In the genomic region with DNA sequence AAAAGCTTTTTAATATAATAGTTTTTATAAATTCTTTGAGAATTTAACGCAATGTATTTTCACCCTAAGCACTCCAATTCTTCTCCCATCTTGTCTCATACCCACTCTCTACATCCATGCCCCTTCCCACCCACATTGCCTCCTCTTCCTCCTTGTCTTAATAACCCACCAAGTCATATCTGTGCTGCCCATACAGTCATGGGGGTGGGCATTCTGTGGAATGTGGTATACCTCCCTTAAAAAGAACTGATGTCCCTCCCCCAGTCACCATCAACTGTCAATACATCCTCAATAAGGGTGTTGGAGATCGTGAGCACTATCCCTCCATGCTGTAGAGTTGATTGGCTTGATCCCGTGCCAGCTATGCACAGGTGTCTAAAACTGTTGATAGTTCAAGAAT, we compare ENCODE assay signal across 24 mouse cellular contexts.
A peak's percentile ranks its signal among the peaks of the same experiment; 100 is the strongest.
DNase-seq lines count a peak whose midpoint lies in the region; ATAC-seq lines count a peak whose summit lies in the region.
"Had no signal": no experiment of that assay in that cellular context is flagged by ENCODE, and none has a peak within 500 bp of the region (broad histone marks: within the 10 kb centered on the region; RNA-seq: fewer than 3 reads in every experiment).

No protein-coding gene starts in this region.

- WGBS in liver, embryonic 13.5 days (ENCODE audit: insufficient replicate concordance): 62% methylated on average over 3 of the region's 3 CpGs

- no peak overlapping the region for H3K4me2 ChIP-seq in liver, embryonic 13.5 days
- H3K4me2 ChIP-seq: embryonic facial prominence, embryonic 12.5 days; embryonic facial prominence, embryonic 15.5 days; forebrain, embryonic 15.5 days; heart, embryonic 11.5 days; hindbrain, embryonic 13.5 days; intestine, embryonic 15.5 days had no signal

- no peak overlapping the region for H3K27ac ChIP-seq in liver, embryonic 13.5 days
- H3K27ac ChIP-seq: embryonic facial prominence, embryonic 12.5 days; embryonic facial prominence, embryonic 15.5 days; forebrain, embryonic 15.5 days; hindbrain, embryonic 10.5 days; hindbrain, embryonic 13.5 days; intestine, embryonic 15.5 days had no signal

- H3K27me3 ChIP-seq in liver, embryonic 13.5 days: no peaks in the 10 kb centered on the region
- H3K27me3 ChIP-seq: embryonic facial prominence, embryonic 12.5 days; embryonic facial prominence, embryonic 15.5 days; forebrain, embryonic 15.5 days; hindbrain, embryonic 13.5 days; intestine, embryonic 15.5 days had no signal

- no peaks in the 10 kb centered on the region for H3K36me3 ChIP-seq in liver, embryonic 13.5 days
- H3K36me3 ChIP-seq: embryonic facial prominence, embryonic 12.5 days; embryonic facial prominence, embryonic 15.5 days; forebrain, embryonic 15.5 days; hindbrain, embryonic 10.5 days; hindbrain, embryonic 13.5 days; intestine, embryonic 15.5 days had no signal

- no peak overlapping the region for H3K9ac ChIP-seq in liver, embryonic 13.5 days
- H3K9ac ChIP-seq: embryonic facial prominence, embryonic 12.5 days; embryonic facial prominence, embryonic 15.5 days; forebrain, embryonic 15.5 days; hindbrain, embryonic 13.5 days; intestine, embryonic 15.5 days had no signal

- no peaks in the 10 kb centered on the region for H3K9me3 ChIP-seq in liver, embryonic 13.5 days (replicated peaks)
- H3K9me3 ChIP-seq: embryonic facial prominence, embryonic 12.5 days; embryonic facial prominence, embryonic 15.5 days; forebrain, embryonic 15.5 days; hindbrain, embryonic 10.5 days; hindbrain, embryonic 13.5 days; intestine, embryonic 15.5 days had no signal

- no peak overlapping the region for H3K4me3 ChIP-seq in liver, embryonic 13.5 days (replicated peaks)
- H3K4me3 ChIP-seq: embryonic facial prominence, embryonic 12.5 days; embryonic facial prominence, embryonic 15.5 days; forebrain, embryonic 15.5 days; hindbrain, embryonic 10.5 days; hindbrain, embryonic 13.5 days; intestine, embryonic 15.5 days had no signal

- no peak for ATAC-seq in liver, embryonic 13.5 days (ENCODE audit: low read depth)
- ATAC-seq: activated CD4-positive, CD25-positive, alpha-beta regulatory T cell, adult 4 months; forebrain, embryonic 15.5 days; hindbrain, embryonic 16.5 days; intestine, embryonic 15.5 days had no signal

- intact Hi-C loops in gastrocnemius, postnatal 36 days (cut with DNase I): no loop called here

- DNase-seq in liver, embryonic 13.5 days: peak; percentile 41
- no peak for DNase-seq in liver
- peak; percentile 15 for DNase-seq in MEL-GATA-1-ER (ENCODE audit: extremely low read depth, low read depth)
- peak; percentile 51 for DNase-seq in c-Kit-positive CD71-positive TER-119-negative erythroid progenitor cells, embryonic 14.5 days (ENCODE audit: low read depth)
- no peak for DNase-seq in left cerebral cortex, adult 9 months (ENCODE audit: low spot score in 2 of 2)
- DNase-seq in gastrocnemius, postnatal 36 days: no peak
- DNase-seq: adrenal gland, adult 8-10 months; adrenal gland, postnatal 25 days; cerebellum, adult 18-20 months; cerebellum, adult 9-10 months; cerebellum, postnatal 25 days; gastrocnemius, postnatal 10 days; heart, adult 11 months; heart, postnatal 36 days; kidney, adult 11 months had no signal

- H3K4me1 ChIP-seq in liver, embryonic 13.5 days (replicated peaks): no peaks in the 10 kb centered on the region
- H3K4me1 ChIP-seq: embryonic facial prominence, embryonic 12.5 days; embryonic facial prominence, embryonic 15.5 days; forebrain, embryonic 15.5 days; hindbrain, embryonic 10.5 days; hindbrain, embryonic 13.5 days; intestine, embryonic 15.5 days had no signal

Comparison
In these comparisons a context has a peak if more than half of its experiments do, and no peak if none do; other contexts are left out.
1. DNase-seq: peak in liver, embryonic 13.5 days (single experiment), MEL-GATA-1-ER (single experiment) and c-Kit-positive CD71-positive TER-119-negative erythroid progenitor cells, embryonic 14.5 days (single experiment); none in liver (single experiment), left cerebral cortex, adult 9 months (0 of 2) and gastrocnemius, postnatal 36 days (0 of 2).